ENCODE assay signal across 24 mouse cellular contexts in the genomic region with DNA sequence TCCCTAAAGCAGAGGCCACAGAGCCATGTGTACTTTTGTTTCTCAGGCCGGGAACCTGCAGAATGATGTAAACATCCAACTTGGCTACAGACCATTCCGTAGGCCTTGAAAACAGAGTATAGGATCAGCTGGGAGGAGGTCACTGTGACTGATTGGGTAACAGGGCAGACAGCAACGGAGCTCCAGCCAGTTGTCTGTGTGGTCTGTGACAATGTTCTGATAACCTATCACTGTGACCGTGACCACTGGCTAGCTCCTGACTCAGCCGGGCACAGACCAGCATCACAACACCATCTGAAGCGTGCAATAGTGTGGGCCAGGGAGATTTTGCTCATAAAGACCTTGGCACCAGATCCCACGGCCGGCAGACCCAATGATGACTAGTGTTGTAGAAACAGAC.
DNase-seq lines count a peak whose midpoint lies in the region; ATAC-seq and TF ChIP-seq lines count a peak whose summit lies in the region.
"Had no signal": no experiment of that assay in that cellular context is flagged by ENCODE, and none has a peak within 500 bp of the region (broad histone marks: within the 10 kb centered on the region; RNA-seq: fewer than 3 reads in every experiment).

No protein-coding gene starts in this region.

- H3K36me3 ChIP-seq in forebrain, embryonic 15.5 days: no peaks in the 10 kb centered on the region
- no peaks in the 10 kb centered on the region for H3K36me3 ChIP-seq in forebrain, embryonic 12.5 days (replicated peaks)
- H3K36me3 ChIP-seq in liver, embryonic 15.5 days (replicated peaks): no peaks in the 10 kb centered on the region
- no peaks in the 10 kb centered on the region for H3K36me3 ChIP-seq in heart, adult 2 months (ENCODE audit: control insufficient read depth, insufficient read depth, low read length)
- H3K36me3 ChIP-seq: embryonic facial prominence, embryonic 15.5 days; heart, embryonic 15.5 days; kidney, embryonic 15.5 days; midbrain, embryonic 10.5 days had no signal

- no peak overlapping the region for H3K9ac ChIP-seq in forebrain, embryonic 15.5 days (replicated peaks)
- H3K9ac ChIP-seq in forebrain, embryonic 12.5 days: no peak overlapping the region
- H3K9ac ChIP-seq in liver, embryonic 15.5 days: no peak overlapping the region
- no peak overlapping the region for H3K9ac ChIP-seq in heart, adult 2 months (ENCODE audit: low read depth, low read length)
- H3K9ac ChIP-seq: embryonic facial prominence, embryonic 15.5 days; heart, embryonic 15.5 days; kidney, embryonic 15.5 days had no signal

- H3K4me3 ChIP-seq in forebrain, embryonic 15.5 days: no peak overlapping the region
- no peak overlapping the region for H3K4me3 ChIP-seq in forebrain, embryonic 12.5 days (replicated peaks)
- no peak overlapping the region for H3K4me3 ChIP-seq in liver, embryonic 15.5 days (replicated peaks)
- H3K4me3 ChIP-seq in heart, adult 2 months: no peak overlapping the region
- H3K4me3 ChIP-seq: embryonic facial prominence, embryonic 15.5 days; gastrocnemius, adult 2 months; heart, embryonic 15.5 days; kidney, embryonic 15.5 days; midbrain, embryonic 10.5 days had no signal

- H3K4me2 ChIP-seq in forebrain, embryonic 15.5 days (replicated peaks): no peak overlapping the region
- H3K4me2 ChIP-seq in forebrain, embryonic 12.5 days: no peak overlapping the region
- no peak overlapping the region for H3K4me2 ChIP-seq in liver, embryonic 15.5 days
- H3K4me2 ChIP-seq: embryonic facial prominence, embryonic 15.5 days; heart, embryonic 15.5 days; kidney, embryonic 15.5 days had no signal

- no peaks in the 10 kb centered on the region for H3K79me2 ChIP-seq in heart, adult 2 months (replicated peaks; ENCODE audit: control insufficient read depth, insufficient read depth, low read length)

- H3K27ac ChIP-seq in forebrain, embryonic 15.5 days (replicated peaks): peak overlapping the region; percentile 70
- H3K27ac ChIP-seq in forebrain, embryonic 12.5 days: no peak overlapping the region
- no peak overlapping the region for H3K27ac ChIP-seq in liver, embryonic 15.5 days (replicated peaks)
- H3K27ac ChIP-seq in heart, adult 2 months: no peak overlapping the region
- H3K27ac ChIP-seq: embryonic facial prominence, embryonic 15.5 days; gastrocnemius, adult 2 months; heart, embryonic 15.5 days; kidney, embryonic 15.5 days; midbrain, embryonic 10.5 days had no signal

- TF ChIP-seq POLR2A in heart, adult 2 months (IDR thresholded peaks at IDR 0.05; ENCODE audit: insufficient read depth, low read depth, low read length): no peak

- intact Hi-C loops in heart, adult 2 months (cut with DNase I): no loop called here

- H3K9me3 ChIP-seq in forebrain, embryonic 15.5 days: no peaks in the 10 kb centered on the region
- no peaks in the 10 kb centered on the region for H3K9me3 ChIP-seq in forebrain, embryonic 12.5 days
- H3K9me3 ChIP-seq in liver, embryonic 15.5 days (replicated peaks): no peaks in the 10 kb centered on the region
- H3K9me3 ChIP-seq: embryonic facial prominence, embryonic 15.5 days; heart, embryonic 15.5 days; kidney, embryonic 15.5 days had no signal

- no peak for TF ChIP-seq CTCF in heart, adult 2 months (IDR thresholded peaks at IDR 0.05)

- no peaks in the 10 kb centered on the region for H3K27me3 ChIP-seq in forebrain, embryonic 15.5 days
- H3K27me3 ChIP-seq in forebrain, embryonic 12.5 days: no peaks in the 10 kb centered on the region
- H3K27me3 ChIP-seq in liver, embryonic 15.5 days: no peaks in the 10 kb centered on the region
- H3K27me3 ChIP-seq in heart, adult 2 months (ENCODE audit: control insufficient read depth, insufficient read depth, low read length): no peaks in the 10 kb centered on the region
- H3K27me3 ChIP-seq: CH12.LX; embryonic facial prominence, embryonic 15.5 days; heart, embryonic 15.5 days; kidney, embryonic 15.5 days had no signal

- TF ChIP-seq EP300 in heart, adult 2 months (IDR thresholded peaks at IDR 0.05; ENCODE audit: insufficient read depth, low read depth, low read length): no peak

- WGBS in forebrain, embryonic 15.5 days: 81% methylated on average over 8 of the region's 8 CpGs
- WGBS in forebrain, embryonic 12.5 days: 87% methylated on average over 8 of the region's 8 CpGs
- WGBS in liver, embryonic 15.5 days (ENCODE audit: insufficient replicate concordance): 36% methylated on average over 8 of the region's 8 CpGs
- WGBS in heart, adult 2 months: 78% methylated on average over 8 of the region's 8 CpGs

- DNase-seq in adrenal gland, adult 18-20 months (ENCODE audit: low spot score in 2 of 2): peak; percentile 30 to 38
- peak; percentile 63 for DNase-seq in adrenal gland, postnatal 25 days
- DNase-seq in heart, adult 2 months: no peak
- DNase-seq: cerebellum, adult 11-12 months; cerebellum, postnatal 36 days; gastrocnemius, adult 2 months; heart, postnatal 4 days; kidney, postnatal 4 days; layer of hippocampus, adult 9-11 months; lung, adult 2 months; lung, postnatal 36 days; retina, postnatal 1 day; thymus, adult 2 months had no signal

- ATAC-seq in forebrain, embryonic 15.5 days (replicated peaks): no peak
- no peak for ATAC-seq in forebrain, embryonic 12.5 days (ENCODE audit: low FRiP score)
- peak; percentile 82 for ATAC-seq in liver, embryonic 15.5 days (ENCODE audit: insufficient read depth)
- ATAC-seq in granulocyte monocyte progenitor cell, adult 5-6 weeks (replicated peaks; ENCODE audit: poor library complexity, severe bottlenecking): no peak
- ATAC-seq: hindbrain, embryonic 16.5 days; intestine, embryonic 16.5 days had no signal

- H3K4me1 ChIP-seq in forebrain, embryonic 15.5 days: peaks cover 13% of the 10 kb centered on the region
- no peaks in the 10 kb centered on the region for H3K4me1 ChIP-seq in forebrain, embryonic 12.5 days
- no peaks in the 10 kb centered on the region for H3K4me1 ChIP-seq in liver, embryonic 15.5 days (replicated peaks)
- no peaks in the 10 kb centered on the region for H3K4me1 ChIP-seq in heart, adult 2 months (ENCODE audit: control insufficient read depth, insufficient read depth, low read length)
- H3K4me1 ChIP-seq: embryonic facial prominence, embryonic 15.5 days; heart, embryonic 15.5 days; kidney, embryonic 15.5 days had no signal

Comparison
In these comparisons a context has a peak if more than half of its experiments do, and no peak if none do; other contexts are left out.
1. DNase-seq: peak in adrenal gland, adult 18-20 months (2 of 2) and adrenal gland, postnatal 25 days (single experiment); none in heart, adult 2 months (0 of 2).